Mouse (Mus musculus): Measurements from ENCODE around the gene Gabpb2.
A peak's percentile ranks its signal among the peaks of the same experiment; 100 is the strongest.

GRCm38 (mm10) chr3:95217255-95218134, at the start of gene Gabpb2:
- TF ChIP-seq CTCF (IDR thresholded peaks at IDR 0.05 in 2 of 3, conservative IDR thresholded peaks at IDR 0.05 in 1 of 3; ENCODE audit: control insufficient read depth in 1 of 3, insufficient read depth in 1 of 3, low read depth in 2 of 3, low read length in 3 of 3, poor library complexity in 1 of 3, severe bottlenecking in 1 of 3) (peak in 1 of 3 experiments; percentile 95; a peak in 1 of 6 replicates), MYC (IDR thresholded peaks at IDR 0.05; ENCODE audit: low read depth, low read length) (no peak), EP300 (IDR thresholded peaks at IDR 0.05; ENCODE audit: low read depth in 1 of 2, low read length in 2 of 2) (no peak), CHD1 (IDR thresholded peaks at IDR 0.05; ENCODE audit: low read depth, low read length) (no peak), KAT2A (conservative IDR thresholded peaks at IDR 0.05; ENCODE audit: low read depth, low read length) (no peak), BHLHE40 (IDR thresholded peaks at IDR 0.05; ENCODE audit: borderline replicate concordance, low read depth, low read length) (no peak), POLR2A (IDR thresholded peaks at IDR 0.05; ENCODE audit: control insufficient read depth in 1 of 2, insufficient read depth in 1 of 2, low read depth in 1 of 2, low read length in 2 of 2, poor library complexity in 1 of 2) (no peak), GATA1 (IDR thresholded peaks at IDR 0.05; ENCODE audit: low read depth, low read length) (no peak)
